Mouse (Mus musculus) limb, embryonic 11.5 days (tissue): ENCODE data around the gene Nfix. TPM values are rescaled to one million over a fixed set of nuclear protein-coding genes. Genes with fewer than 3 reads are reported as not detected.
"Not testable (repeated sequence)": the region's sequence is repeated elsewhere in the genome, so short reads cannot be mapped to it uniquely, and the experiment has no call there.

Source experiments
- ATAC-seq: fragments of 200-750 bp; cut with Nextera tagmentation; 2 replicates; pipeline ENCODE4 v1.8.0; 2017; ENCODE audit warnings: low read depth; ENCODE audit not compliant: insufficient number of reproducible peaks, low FRiP score, low TSS enrichment
- DNase-seq: peaks from one replicate; pipeline ENCODE4 v3.0.0-alpha.2; 2015; ENCODE audit warnings: low spot score
- H3K27ac ChIP-seq: fragments of 300-500 bp; sonication (generic); replicated peaks from 2 replicates; pipeline ENCODE4 v1.5.1; 2014; ENCODE audit warnings: low read depth, mild to moderate bottlenecking, low read length
- H3K27me3 ChIP-seq: fragments of 300-500 bp; sonication (generic); 2 replicates; pipeline ENCODE4 v1.6.1; 2014; ENCODE audit warnings: mild to moderate bottlenecking, low read length, mixed read lengths; ENCODE audit not compliant: control insufficient read depth, insufficient read depth
- H3K36me3 ChIP-seq: fragments of 300-500 bp; sonication (generic); 2 replicates; pipeline ENCODE4 v1.6.1; 2014; ENCODE audit warnings: mild to moderate bottlenecking, low read length, moderate library complexity, mixed read lengths; ENCODE audit not compliant: control insufficient read depth, insufficient read depth
- H3K4me1 ChIP-seq: fragments of 300-500 bp; sonication (generic); 2 replicates; pipeline ENCODE4 v1.6.1; 2014; ENCODE audit warnings: low read length, mixed read lengths; ENCODE audit not compliant: control insufficient read depth, insufficient read depth
- H3K4me2 ChIP-seq: fragments of 300-500 bp; sonication (generic); 2 replicates; pipeline ENCODE4 v1.6.1; 2014; ENCODE audit warnings: low read depth, mild to moderate bottlenecking, moderate library complexity; ENCODE audit not compliant: severe bottlenecking
- H3K4me3 ChIP-seq: fragments of 300-500 bp; sonication (generic); 2 replicates; pipeline ENCODE4 v1.5.1; 2014; ENCODE audit warnings: low read depth, low read length
- H3K9ac ChIP-seq: fragments of 300-500 bp; sonication (generic); 2 replicates; pipeline ENCODE4 v1.6.1; 2014; ENCODE audit warnings: mild to moderate bottlenecking, low read length
- H3K9me3 ChIP-seq: fragments of 300-500 bp; sonication (generic); 2 replicates; pipeline ENCODE4 v1.6.1; 2016; ENCODE audit warnings: low read length; ENCODE audit not compliant: control insufficient read depth
- WGBS: fragments of 180-500 bp; shearing (Covaris S2); extraction: QIAGEN DNeasy Blood & Tissue Kit; methylation state at CpG from one replicate; pipeline ENCODE4 v1.1.7; 2014; 5-methylcytosine and 5-hydroxymethylcytosine counted together
- polyA plus RNA-seq: library from polyadenylated mRNA; unstranded; fragments of >200 nt; fragmentation: Nextera tagmentation; extraction: Ambion mirVana; gene quantifications from 2 replicates; pipeline ENCODE4 v1.2.1, GENCODE M21; 2014

Gene Nfix
- polyA plus RNA-seq, 1 experiment from 2014 or later = 4.6 TPM

- 95% methylated on average over 5 of the region's 5 CpGs for WGBS
- no peak overlapping the region for H3K9ac ChIP-seq
- no peak overlapping the region for H3K4me3 ChIP-seq
- no peak for DNase-seq
- no peaks in the 10 kb centered on the region for H3K4me1 ChIP-seq
- H3K4me2 ChIP-seq = no peak overlapping the region
- H3K27ac ChIP-seq = no peak overlapping the region
- no peak for ATAC-seq
- no peaks in the 10 kb centered on the region for H3K9me3 ChIP-seq
- H3K27me3 ChIP-seq = no peaks in the 10 kb centered on the region
- H3K36me3 ChIP-seq = peaks cover 20% of the 10 kb centered on the region
These were observed 122.8 kb downstream of the Nfix start for GRCm38 (mm10) chr8:84677305-84677704.

DNA sequence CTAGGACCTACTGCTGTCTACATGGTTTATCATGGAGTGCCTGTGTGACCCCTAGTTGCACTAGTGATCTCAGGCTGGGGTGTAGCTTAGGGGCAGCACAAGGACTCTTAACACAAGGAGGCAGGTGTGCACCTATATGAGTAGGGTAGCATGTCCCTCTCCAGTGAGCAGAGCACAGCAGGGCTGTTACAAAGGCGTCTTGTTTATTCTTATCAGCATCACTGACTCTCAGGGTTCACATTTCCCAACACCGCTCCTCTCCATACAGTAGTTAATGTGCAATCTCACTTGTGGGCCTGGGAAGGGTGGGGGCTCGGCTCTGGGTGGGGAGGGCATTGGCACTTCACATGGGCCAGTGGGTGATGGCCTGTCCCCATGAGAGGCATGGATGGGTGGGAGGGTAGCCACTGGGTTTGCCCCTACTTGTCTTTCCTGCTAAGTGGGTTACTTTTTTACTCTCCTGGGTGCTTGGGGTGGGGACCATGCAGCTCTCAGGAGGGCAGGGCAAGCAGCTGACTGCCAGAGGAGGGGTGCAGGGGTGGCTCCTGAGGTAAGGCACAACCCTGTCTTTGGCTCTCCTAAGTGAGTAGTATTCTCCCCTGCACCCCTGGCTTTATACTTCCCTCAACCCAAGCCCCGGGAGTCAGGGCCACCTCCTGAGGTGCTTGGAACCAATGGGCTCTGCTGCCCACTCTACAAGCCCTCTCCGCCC lies 129.7 kb downstream of the Nfix start:
- not testable (repeated sequence) for H3K4me3 ChIP-seq, H3K9me3 ChIP-seq, DNase-seq, H3K27ac ChIP-seq, ATAC-seq, H3K27me3 ChIP-seq, H3K9ac ChIP-seq, H3K4me1 ChIP-seq, H3K4me2 ChIP-seq
- H3K36me3 ChIP-seq = peaks cover 19% of the 10 kb centered on the region
- WGBS = 93% methylated on average over 5 of the region's 5 CpGs

DNA sequence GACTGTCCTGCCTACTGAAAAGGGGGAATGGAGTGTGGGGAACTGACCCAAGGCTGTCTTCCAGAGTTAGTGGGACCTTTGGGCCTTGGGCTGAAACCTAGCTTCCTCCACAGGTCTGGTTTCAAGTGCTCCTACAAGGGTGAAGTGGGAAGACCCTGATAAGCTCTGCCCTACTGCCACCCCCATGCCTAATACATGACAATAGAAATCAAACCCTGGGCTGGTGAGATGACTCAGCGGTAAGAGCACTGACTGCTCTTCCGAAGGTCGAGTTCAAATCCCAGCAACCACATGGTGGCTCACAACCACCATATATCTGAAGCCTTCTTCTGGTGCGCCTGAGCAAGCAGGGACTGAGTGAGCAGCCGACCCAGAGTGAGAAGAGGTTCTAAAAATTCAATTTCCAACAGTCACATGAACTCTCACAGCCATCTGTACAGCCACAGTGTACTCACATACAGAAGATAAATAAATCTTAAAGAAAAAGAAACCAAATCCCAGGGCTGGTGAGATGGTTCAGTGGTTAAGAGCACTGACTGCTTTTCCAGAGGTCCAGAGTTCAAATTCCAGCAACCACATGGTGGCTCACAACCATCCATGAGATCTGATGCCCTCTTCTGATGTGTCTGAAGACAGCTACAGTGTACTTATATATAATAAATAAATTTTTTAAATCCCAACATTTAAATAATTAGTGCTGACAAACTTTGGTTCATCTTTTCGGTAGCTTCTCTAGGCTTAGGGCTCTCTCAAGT lies 131.2 kb downstream of the Nfix start:
- Histone ChIP-seq H3K36me3 (peaks cover 11% of the 10 kb centered on the region), H3K4me2 (no peak overlapping the region), H3K9ac (no peak overlapping the region), H3K27me3 (no peaks in the 10 kb centered on the region), H3K4me1 (no peaks in the 10 kb centered on the region), H3K9me3 (no peaks in the 10 kb centered on the region), H3K4me3 (no peak overlapping the region), H3K27ac (no peak overlapping the region)
- no peak for ATAC-seq
- no peak for DNase-seq
- WGBS = 83% methylated on average over 6 of the region's 6 CpGs

- H3K4me3 ChIP-seq = no peak overlapping the region
These were observed 132.1 kb downstream of the Nfix start for GRCm38 (mm10) chr8:84668081-84668480.

GRCm38 (mm10) chr8:84665385-84665893 lies 134.7 kb downstream of the Nfix start:
- DNase-seq = no peak
- Histone ChIP-seq H3K27ac (peak overlapping the region; percentile 92), H3K9ac (peak overlapping the region; percentile 75), H3K4me2 (peak overlapping the region; percentile 82), H3K4me1 (no peaks in the 10 kb centered on the region), H3K36me3 (no peaks in the 10 kb centered on the region; the same call in 1 of the 2 replicates), H3K9me3 (no peaks in the 10 kb centered on the region), H3K4me3 (peak overlapping the region; percentile 99), H3K27me3 (no peaks in the 10 kb centered on the region)
- WGBS = 3% methylated on average over 14 of the region's 14 CpGs
- ATAC-seq = no peak

More at GRCm38 (mm10) chr8:84668081-84668480, 132.1 kb downstream of the Nfix start:
- H3K36me3 ChIP-seq = peaks cover 8% of the 10 kb centered on the region
- no peak overlapping the region for H3K27ac ChIP-seq
- ATAC-seq (no peak), DNase-seq (no peak)
- H3K4me2 ChIP-seq = no peak overlapping the region
- H3K27me3 ChIP-seq = no peaks in the 10 kb centered on the region
- no peak overlapping the region for H3K9ac ChIP-seq
- no peaks in the 10 kb centered on the region for H3K4me1 ChIP-seq
- WGBS = 90% methylated on average over 1 of the region's 1 CpGs
- H3K9me3 ChIP-seq = no peaks in the 10 kb centered on the region

DNA sequence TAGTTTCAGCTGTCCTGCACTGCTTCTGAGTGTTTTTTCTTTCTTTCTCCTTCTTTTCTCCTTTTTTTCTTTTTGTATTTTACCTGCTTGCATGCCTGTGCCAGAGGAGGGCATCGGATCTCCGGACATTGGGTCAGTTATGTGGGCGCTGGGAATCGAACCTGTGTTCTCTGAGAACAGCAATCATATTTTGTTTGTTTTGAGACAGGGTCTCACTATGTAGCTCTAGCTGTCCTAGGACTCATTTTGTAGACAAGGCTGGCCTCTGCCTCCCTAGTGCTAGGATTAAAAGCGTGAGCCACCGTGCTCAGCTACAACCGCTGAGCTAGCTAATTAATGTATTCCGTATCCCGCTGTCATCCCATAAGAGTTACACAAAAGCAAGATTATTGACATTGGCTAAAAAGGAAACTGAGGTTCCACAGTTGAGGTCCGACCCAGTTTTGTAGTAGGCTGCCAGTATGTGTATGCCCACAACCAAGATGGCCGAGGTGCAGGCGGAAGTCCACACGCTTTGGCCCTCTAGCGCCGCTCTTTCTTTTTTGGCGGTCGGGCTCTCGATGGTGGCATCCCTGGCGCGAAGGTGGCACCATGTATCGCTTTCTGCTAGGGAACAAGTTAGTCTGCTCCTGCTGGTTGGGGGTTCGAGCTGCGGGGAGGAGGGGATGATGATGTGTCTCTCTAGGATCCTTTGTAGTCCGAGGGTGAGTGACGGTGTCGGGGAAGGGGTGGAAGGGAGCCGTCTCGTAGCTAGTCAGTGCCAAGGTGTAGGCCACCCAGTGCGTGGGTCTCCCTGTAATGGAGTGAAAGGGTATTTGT lies 135.4 kb downstream of the Nfix start:
- peak overlapping the region; percentile 92 for H3K27ac ChIP-seq
- H3K27me3 ChIP-seq = no peaks in the 10 kb centered on the region
- peak overlapping the region; percentile 99 for H3K4me3 ChIP-seq
- peak overlapping the region; percentile 75 for H3K9ac ChIP-seq
- H3K9me3 ChIP-seq = no peaks in the 10 kb centered on the region
- H3K4me1 ChIP-seq = peaks cover 3% of the 10 kb centered on the region; the same call in 1 of the 2 replicates
- H3K4me2 ChIP-seq = peak overlapping the region; percentile 82
- under 1% methylated on average over 29 of the region's 29 CpGs for WGBS
- DNase-seq (peak; percentile 85), ATAC-seq (no peak)
- H3K36me3 ChIP-seq = no peaks in the 10 kb centered on the region; the same call in 1 of the 2 replicates

DNA sequence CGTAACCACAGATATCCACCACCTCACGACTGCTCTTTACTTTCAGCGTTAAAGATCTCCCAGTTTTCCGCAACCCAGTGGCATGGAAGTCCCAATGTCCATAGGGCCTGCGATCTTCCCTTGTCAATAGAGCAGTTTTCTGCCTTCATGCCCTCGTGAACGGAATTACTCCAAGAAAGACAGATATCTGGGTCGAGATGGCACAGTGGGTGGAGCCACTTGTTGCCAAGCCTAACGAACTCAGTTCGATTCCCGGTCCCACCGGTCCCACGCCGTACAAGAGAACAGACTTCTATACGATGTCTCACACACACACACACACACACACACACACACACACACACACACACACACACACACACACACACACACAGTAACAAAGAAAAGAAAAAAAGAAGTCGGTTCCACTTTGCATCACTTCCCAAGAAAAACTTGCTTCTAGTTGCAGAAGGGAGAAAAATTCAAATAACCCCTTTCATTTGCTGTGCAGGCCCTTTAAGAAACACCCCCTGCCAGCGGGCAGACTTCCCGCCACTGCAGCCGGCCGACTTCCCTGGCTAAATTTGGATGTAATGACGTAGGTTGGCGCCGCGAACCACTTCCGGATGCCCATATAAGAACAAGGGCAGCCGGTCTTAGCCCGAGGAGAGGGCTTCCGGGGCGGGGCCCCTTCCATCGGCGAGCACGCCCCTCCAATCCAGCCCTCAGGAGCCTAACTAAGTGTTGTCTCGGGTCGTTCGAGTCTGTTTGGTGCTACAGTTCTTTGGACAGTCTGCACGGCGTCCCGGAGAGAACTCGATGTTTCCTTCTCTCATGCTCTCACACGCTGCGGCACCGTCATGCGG lies 136.4 kb downstream of the Nfix start:
- peak; percentile 85 for ATAC-seq
- Histone ChIP-seq H3K9ac (peak overlapping the region; percentile 75), H3K27me3 (no peaks in the 10 kb centered on the region), H3K4me2 (peak overlapping the region; percentile 82), H3K4me1 (peaks cover 14% of the 10 kb centered on the region), H3K36me3 (no peaks in the 10 kb centered on the region; the same call in 1 of the 2 replicates), H3K4me3 (peak overlapping the region; percentile 99), H3K9me3 (no peaks in the 10 kb centered on the region), H3K27ac (peak overlapping the region; percentile 92)
- WGBS = 3% methylated on average over 43 of the region's 43 CpGs
- peak; percentile 97 for DNase-seq
